Mouse (Mus musculus) midbrain, embryonic 11.5 days (tissue): ENCODE measurements around the gene Spata48. TPM values are rescaled to one million over a fixed set of nuclear protein-coding genes. Genes with fewer than 3 reads are reported as not detected.

ENCODE experiments used
- ATAC-seq: fragments of 200-750 bp; cut with Nextera tagmentation; 2 replicates; pipeline ENCODE4 v1.8.0; 2017; ENCODE audit warnings: moderate TSS enrichment, moderate library complexity; ENCODE audit not compliant: low FRiP score
- DNase-seq: peaks from one replicate; pipeline ENCODE4 v3.0.0; 2015; ENCODE audit warnings: low spot score; ENCODE audit errors: missing footprints
- H3K27ac ChIP-seq: fragments of 300-500 bp; sonication (generic); 2 replicates; pipeline ENCODE4 v1.5.1; 2014; ENCODE audit warnings: low read depth, low read length
- H3K27me3 ChIP-seq: fragments of 300-500 bp; sonication (generic); 2 replicates; pipeline ENCODE4 v1.6.1; 2014; ENCODE audit warnings: mild to moderate bottlenecking, low read length, moderate library complexity, mixed read lengths; ENCODE audit not compliant: control insufficient read depth, insufficient read depth
- H3K36me3 ChIP-seq: fragments of 300-500 bp; sonication (generic); 2 replicates; pipeline ENCODE4 v1.6.1; 2014; ENCODE audit warnings: mild to moderate bottlenecking, low read length, moderate library complexity, mixed read lengths; ENCODE audit not compliant: control insufficient read depth, insufficient read depth
- H3K4me1 ChIP-seq: fragments of 300-500 bp; sonication (generic); 2 replicates; pipeline ENCODE4 v1.6.1; 2014; ENCODE audit warnings: low read length; ENCODE audit not compliant: control insufficient read depth, insufficient read depth
- H3K4me2 ChIP-seq: fragments of 300-500 bp; sonication (generic); 2 replicates; pipeline ENCODE4 v1.6.1; 2014; ENCODE audit warnings: mild to moderate bottlenecking, moderate library complexity
- H3K4me3 ChIP-seq: fragments of 300-500 bp; sonication (generic); 2 replicates; pipeline ENCODE4 v1.5.1; 2014; ENCODE audit warnings: low read depth, low read length
- H3K9ac ChIP-seq: fragments of 300-500 bp; sonication (generic); 2 replicates; pipeline ENCODE4 v1.6.1; 2014; ENCODE audit warnings: low read length
- H3K9me3 ChIP-seq: fragments of 300-500 bp; sonication (generic); 2 replicates; pipeline ENCODE4 v1.6.1; 2016; ENCODE audit warnings: low read length; ENCODE audit not compliant: control insufficient read depth
- WGBS: fragments of 180-500 bp; shearing (Covaris S2); extraction: QIAGEN DNeasy Blood & Tissue Kit; methylation state at CpG from one replicate; pipeline ENCODE4 v1.1.7; 2014; 5-methylcytosine and 5-hydroxymethylcytosine counted together
- polyA plus RNA-seq: library from polyadenylated mRNA; unstranded; fragments of >200 nt; fragmentation: Nextera tagmentation; extraction: Ambion mirVana; gene quantifications from 2 replicates; pipeline ENCODE4 v1.2.1, GENCODE M21; 2014

Gene Spata48
- polyA plus RNA-seq, 1 experiment from 2014 or later: 2.1 TPM

DNA sequence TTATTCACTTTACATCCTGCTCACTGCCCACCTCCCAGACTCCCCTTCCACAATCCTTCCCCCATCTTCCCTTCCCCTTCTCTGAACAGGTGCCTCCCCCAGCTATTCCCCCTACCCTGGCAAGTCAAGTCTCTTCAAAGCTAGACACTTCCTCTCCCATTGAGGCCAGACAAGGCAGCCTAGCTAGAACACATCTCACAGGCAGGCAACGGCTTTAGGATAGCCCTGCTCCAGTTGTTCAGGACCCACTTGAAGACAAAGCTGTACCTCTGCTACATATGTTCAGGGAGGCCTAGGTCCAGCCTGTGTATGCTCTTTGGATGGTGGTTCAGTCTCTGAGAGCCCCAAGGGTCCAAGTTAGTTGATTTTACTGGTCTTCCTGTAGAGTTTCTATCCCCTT, 94.3 kb downstream of the Spata48 start:
- no peak for DNase-seq
- Histone ChIP-seq H3K4me2 (no peak overlapping the region), H3K27ac (no peak overlapping the region), H3K36me3 (no peaks in the 10 kb centered on the region), H3K4me3 (no peak overlapping the region), H3K9ac (no peak overlapping the region), H3K4me1 (no peaks in the 10 kb centered on the region), H3K27me3 (no peaks in the 10 kb centered on the region), H3K9me3 (no peaks in the 10 kb centered on the region)
- no peak for ATAC-seq
- 88% methylated on average over 1 of the region's 1 CpGs for WGBS

DNA sequence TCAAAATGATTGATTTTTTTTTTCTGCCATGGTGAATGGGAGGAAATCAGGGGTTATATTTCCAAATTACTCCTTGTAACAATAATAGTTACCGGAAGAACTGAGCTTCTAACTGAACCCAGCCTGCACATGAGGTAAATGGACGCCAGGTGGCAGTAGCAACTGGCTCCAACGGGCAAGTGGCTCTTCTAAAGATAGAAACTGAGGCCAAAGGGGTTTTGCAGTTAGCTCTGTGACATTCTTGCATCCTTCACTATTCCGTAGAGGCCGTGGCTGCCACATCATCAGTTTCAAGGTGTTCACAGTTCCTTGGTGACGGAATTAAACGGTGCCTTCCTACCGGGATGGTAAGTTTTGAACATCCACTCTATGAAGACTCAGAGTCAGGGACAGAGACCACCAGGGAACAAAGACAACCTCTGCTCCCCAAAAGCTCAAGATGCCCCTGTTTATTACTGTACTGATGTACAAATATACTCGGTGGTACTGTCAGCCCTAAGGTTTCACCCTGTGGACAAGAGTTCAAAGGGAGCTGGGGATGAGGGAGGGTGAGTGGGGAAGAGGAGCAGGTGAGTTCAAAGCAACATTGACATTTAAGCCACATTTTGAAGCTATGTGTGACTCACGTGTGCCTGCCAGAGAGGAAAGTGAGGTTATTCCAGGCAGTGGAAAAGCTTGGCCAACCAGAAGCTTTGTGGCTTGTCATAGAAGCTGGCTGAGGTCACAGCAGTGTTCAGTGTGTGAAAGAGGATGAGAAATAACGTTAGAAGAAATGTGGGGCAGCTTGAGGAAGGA, 95.5 kb downstream of the Spata48 start:
- Histone ChIP-seq H3K36me3 (no peaks in the 10 kb centered on the region), H3K9me3 (no peaks in the 10 kb centered on the region), H3K27me3 (no peaks in the 10 kb centered on the region), H3K9ac (no peak overlapping the region), H3K4me1 (no peaks in the 10 kb centered on the region), H3K27ac (no peak overlapping the region), H3K4me2 (no peak overlapping the region), H3K4me3 (no peak overlapping the region)
- 49% methylated on average over 11 of the region's 11 CpGs for WGBS
- ATAC-seq: no peak
- peak; percentile 86 for DNase-seq

DNA sequence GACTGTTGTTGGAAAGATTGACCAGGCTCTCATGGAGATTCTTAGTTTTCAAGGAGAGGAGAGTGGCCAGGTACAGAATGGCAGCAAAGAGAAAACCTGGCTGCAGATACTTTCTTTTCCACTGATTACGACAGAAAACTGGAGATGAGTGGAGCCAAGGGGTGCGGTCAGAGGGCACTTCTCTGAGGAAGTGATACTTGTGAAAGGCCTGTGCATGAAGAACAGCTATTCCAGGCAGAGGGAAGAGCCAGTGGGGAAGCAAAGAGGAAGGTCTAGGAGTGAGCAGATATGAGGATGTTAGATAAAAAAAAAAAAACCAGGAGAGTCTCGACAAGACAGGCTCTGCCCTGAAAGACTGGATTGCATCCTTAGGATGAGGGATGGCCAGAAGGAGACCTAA, 96.8 kb downstream of the Spata48 start:
- Histone ChIP-seq H3K4me2 (no peak overlapping the region), H3K27me3 (no peaks in the 10 kb centered on the region), H3K9me3 (no peaks in the 10 kb centered on the region), H3K4me3 (no peak overlapping the region), H3K27ac (no peak overlapping the region), H3K36me3 (no peaks in the 10 kb centered on the region), H3K9ac (no peak overlapping the region), H3K4me1 (no peaks in the 10 kb centered on the region)
- no peak for ATAC-seq
- no peak for DNase-seq
- WGBS: 87% methylated on average over 3 of the region's 3 CpGs

DNA sequence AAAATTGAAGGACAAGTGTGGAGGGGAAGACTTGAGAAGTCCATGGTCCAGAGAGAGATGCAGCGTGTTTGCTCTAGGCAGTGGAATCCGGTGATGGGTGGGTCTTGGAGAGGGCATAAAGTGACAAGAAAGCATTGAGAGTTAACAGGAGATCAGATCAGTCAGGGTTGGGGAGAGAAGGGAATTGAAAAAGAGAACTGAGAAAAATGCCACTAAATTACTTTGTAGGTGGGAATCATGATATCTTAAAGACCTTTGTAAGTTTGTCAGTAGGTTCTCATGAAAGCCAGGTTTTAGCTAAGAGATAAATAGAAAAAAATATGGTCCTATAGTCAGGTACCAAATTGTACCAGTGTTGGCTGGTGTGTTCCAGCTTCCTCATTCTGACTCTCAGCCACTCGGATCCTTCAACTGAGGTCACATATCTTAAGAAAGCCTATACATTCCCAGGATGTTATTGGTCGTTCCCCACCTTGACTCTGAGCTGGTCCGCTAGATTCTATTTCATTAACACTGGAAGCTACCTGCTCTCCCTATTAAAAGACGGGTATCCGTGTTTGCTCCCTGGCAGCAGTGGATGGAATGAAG, 97.3 kb downstream of the Spata48 start:
- Histone ChIP-seq H3K9ac (no peak overlapping the region), H3K4me1 (no peaks in the 10 kb centered on the region), H3K36me3 (no peaks in the 10 kb centered on the region), H3K4me2 (no peak overlapping the region), H3K27ac (no peak overlapping the region), H3K27me3 (no peaks in the 10 kb centered on the region), H3K4me3 (no peak overlapping the region), H3K9me3 (no peaks in the 10 kb centered on the region)
- ATAC-seq (no peak), DNase-seq (no peak)
- 82% methylated on average over 7 of the region's 7 CpGs for WGBS

DNA sequence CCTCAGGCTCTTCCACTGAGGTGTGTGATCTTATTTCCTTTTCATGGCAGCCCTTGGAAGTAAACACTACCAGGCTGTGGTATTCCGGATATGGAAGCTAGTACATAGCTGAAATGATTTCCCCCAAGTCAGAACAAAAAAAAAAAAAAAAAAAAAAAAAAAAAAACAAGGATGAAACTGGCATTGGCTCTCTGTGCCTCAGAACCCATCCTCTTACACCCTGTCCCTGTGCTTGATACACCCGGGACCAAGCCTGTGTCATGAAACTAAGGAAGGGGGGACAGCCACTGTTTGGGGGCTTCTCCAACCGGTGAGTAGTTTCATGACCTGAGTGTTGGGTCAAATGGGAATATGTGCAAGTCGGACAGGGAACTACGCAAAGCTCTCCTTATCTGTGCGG, 99.2 kb downstream of the Spata48 start:
- H3K4me1 ChIP-seq: no peaks in the 10 kb centered on the region
- 90% methylated on average over 6 of the region's 6 CpGs for WGBS
- DNase-seq (no peak), ATAC-seq (no peak)
- H3K9ac ChIP-seq: no peak overlapping the region
- H3K4me2 ChIP-seq: no peak overlapping the region
- H3K4me3 ChIP-seq: no peak overlapping the region
- no peaks in the 10 kb centered on the region for H3K27me3 ChIP-seq
- no peaks in the 10 kb centered on the region for H3K9me3 ChIP-seq
- no peaks in the 10 kb centered on the region for H3K36me3 ChIP-seq
- H3K27ac ChIP-seq: no peak overlapping the region

DNA sequence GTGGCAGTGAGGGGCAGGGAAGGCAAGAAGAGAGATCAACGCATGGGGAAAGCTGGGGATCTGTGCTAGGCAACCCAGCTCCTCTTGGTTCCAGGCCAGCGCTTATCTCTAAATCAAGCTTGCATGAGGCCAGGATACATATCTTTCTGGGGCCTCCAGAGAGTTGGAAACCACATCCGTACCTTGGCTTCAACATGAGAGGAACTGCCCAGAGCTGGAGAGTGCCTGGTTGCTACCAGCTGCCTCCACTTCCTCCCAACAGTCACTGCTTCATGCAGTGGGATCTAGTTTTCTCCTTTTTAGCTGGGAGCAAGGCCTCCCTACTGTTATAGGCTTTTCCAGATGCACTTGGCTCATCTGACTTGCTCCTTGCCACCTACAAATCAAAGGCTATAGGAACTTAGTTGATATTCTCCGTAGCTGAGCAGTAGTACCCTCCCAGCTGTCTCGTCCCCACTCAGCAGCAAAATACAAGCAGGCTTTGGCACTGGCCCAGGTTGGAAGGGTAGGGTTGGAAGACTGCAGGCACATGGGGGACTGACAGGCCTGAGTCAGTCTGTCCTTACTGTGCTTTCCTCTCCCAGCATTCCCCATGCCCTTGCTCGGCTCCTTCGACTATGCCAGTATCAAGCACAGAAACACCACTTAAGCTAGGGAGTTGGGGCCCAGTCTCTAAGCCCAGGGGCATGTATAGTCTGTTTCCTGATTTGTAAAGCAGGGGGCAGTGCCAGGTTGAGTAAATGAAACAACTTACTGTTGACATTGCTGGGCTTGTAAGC, 102.6 kb downstream of the Spata48 start:
- 86% methylated on average over 7 of the region's 7 CpGs for WGBS
- DNase-seq: no peak
- Histone ChIP-seq H3K4me1 (no peaks in the 10 kb centered on the region), H3K27ac (no peak overlapping the region), H3K4me3 (no peak overlapping the region), H3K27me3 (no peaks in the 10 kb centered on the region), H3K9me3 (no peaks in the 10 kb centered on the region), H3K9ac (no peak overlapping the region), H3K4me2 (no peak overlapping the region), H3K36me3 (no peaks in the 10 kb centered on the region)
- no peak for ATAC-seq

Other genes starting within 250 kb of the Spata48 start
- gene Zpbp, start 314 bp downstream of the Spata48 start, polyA plus RNA-seq: 0.56 and 0.63 TPM in 2 replicates
- gene 4930512M02Rik, start 165.7 kb downstream of the Spata48 start, polyA plus RNA-seq: not detected in 2 replicates
- 2.3 and 2.7 TPM in 2 replicates for gene Ikzf1, start 222.9 kb downstream of the Spata48 start, polyA plus RNA-seq